Mouse (Mus musculus): ENCODE measurements around the gene Tdp2. TPM values are rescaled to one million over a fixed set of nuclear protein-coding genes. Genes with fewer than 3 reads are reported as not detected.
A peak's percentile ranks its signal among the peaks of the same experiment; 100 is the strongest.

Gene Tdp2
- total RNA-seq (2021), result 10 to 100 TPM; 15.5 to 16.1 TPM
- long read RNA-seq, experiment 1, transcript Tdp2-201 (7 exons, 1,957 nt), result major isoform, 22 of 27 reads
- long read RNA-seq, experiment 1, partial matches to known transcripts, result 0 of 27 reads
- long read RNA-seq, experiment 1, other reads (novel, unspliced or antisense), result 4 of 27 reads
- long read RNA-seq, experiment 2, transcript Tdp2-201 (7 exons, 1,957 nt), result major isoform, 19 of 22 reads
- long read RNA-seq, experiment 2, partial matches to known transcripts, result 0 of 22 reads
- long read RNA-seq, experiment 2, other reads (novel, unspliced or antisense), result 1 of 22 reads

DNA sequence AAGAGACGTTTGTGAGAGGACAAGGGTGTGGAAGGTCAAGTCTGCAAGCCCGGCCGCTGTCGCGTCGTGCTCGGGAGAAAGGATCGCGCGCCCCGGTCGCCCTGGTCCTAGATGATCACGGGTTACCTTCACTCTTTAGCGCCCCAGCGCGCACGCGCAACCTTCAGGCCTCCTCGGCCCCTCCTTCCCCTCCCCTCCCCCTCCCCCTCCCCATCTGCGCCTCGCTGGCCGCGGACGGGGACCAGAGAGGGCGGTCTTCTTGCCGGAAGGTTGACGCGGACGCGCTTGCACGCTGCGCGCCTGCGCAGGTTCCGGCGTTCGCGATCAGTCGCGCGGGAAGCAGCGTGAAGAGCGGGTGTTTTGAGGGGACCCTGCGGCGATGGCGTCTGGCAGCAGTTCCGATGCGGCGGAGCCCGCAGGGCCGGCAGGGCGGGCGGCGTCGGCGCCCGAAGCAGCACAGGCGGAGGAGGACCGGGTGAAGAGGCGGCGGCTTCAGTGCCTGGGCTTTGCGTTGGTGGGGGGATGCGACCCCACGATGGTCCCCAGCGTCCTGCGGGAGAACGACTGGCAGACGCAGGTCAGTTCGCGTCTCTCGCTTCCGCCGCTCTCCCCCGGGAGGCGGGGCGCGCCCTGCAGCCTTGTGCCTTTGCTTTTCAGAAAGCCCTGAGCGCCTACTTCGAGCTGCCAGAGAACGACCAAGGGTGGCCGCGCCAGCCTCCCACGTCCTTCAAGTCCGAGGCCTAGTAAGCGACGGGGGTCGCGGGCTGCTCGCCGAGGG lies at the start of gene Tdp2, which contains the start of gene Acot13:
Gene Tdp2 (plus strand): TSS at position 327 of the 778 bp plus-strand sequence.
Gene Acot13 (minus strand): TSS at position 188 of the 778 bp plus-strand sequence.
- peak; percentile 87 to 96 for DNase-seq (ENCODE audit: low spot score in 2 of 2)

DNA sequence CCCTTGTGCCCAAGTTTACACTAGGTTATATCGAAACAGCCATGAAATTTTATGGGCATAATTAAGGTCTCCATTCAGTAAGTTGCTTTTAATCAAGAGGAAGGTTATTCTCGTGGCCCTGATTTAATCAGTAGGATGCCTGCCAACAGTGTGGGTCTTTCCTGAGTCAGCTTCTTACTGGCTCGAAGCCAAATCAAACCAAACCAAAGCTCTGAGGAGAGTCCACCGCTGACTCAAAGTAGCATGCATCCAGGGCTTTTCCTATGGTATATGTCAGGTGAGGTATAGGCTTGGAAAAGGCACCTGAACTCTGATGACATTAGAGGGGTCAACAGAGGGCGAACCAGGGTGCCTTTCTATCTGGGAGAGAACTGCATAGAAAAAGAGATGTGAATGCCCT lies 49.6 kb upstream of the Tdp2 start:
- DNase-seq (ENCODE audit: low spot score in 2 of 2), result no peak

DNA sequence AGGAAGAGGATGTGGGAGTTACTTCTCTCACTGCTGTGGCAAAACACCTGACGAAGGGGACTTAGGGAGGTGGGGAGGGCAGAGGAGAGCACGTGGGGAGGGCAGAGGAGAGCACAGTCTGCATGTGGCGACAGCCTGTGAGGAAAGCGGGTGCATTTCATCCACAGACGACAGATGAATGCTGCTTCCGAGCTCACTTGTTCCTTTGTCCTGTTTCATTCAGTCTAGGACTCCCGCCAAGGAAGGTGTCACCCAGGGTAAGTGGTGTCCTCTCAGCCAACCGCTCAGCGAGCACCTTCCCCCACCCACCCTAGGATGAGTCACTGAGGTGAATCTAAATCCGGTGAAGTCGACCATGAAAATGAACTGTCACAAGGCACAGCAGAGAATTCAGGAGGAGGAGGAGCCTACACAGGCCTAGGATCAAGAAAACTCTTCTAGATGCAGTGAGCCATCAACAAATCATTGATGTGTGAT lies 45.4 kb upstream of the Tdp2 start:
- DNase-seq (ENCODE audit: low spot score in 2 of 2), result no peak

DNA sequence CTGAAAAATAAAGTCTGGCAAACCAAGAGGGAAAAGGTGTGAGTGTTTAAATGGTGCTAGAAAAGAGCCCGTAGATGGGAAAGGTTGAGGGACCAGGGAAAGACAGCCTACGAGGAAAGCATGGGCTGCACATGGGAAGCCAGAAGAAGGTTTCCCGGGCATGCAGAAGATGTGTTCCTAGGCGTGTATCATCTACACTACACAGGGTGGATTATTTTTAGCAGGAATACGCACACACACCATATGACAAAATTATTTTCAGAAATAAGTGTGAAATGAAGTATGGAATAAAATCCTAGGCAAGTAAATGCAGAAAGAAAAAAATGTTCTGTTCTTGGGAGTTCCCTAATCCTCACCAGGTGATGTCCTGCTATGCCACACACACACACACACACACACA lies 44.0 kb upstream of the Tdp2 start:
- DNase-seq (ENCODE audit: low spot score in 2 of 2), result no peak

DNA sequence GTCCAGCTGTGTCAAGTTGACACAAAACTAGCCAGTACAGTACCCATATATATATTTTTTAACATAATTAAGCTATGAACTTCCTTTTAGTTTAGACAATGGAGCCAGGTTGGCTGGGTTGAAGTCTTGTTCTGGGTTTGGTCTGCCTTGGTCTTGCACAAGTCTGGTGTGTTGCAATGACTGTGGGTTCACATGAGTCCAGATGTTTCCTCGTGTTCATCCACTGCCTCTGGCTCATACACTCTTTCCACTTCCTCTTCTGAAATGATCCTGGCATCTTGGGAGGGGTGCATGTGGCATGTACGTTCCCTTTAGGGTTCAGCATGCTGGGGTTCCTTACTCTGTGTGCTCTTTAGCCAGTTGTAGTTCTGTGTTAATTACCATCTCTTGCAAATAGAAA lies 40.1 kb upstream of the Tdp2 start:
- no peak for DNase-seq (ENCODE audit: low spot score in 2 of 2)

DNA sequence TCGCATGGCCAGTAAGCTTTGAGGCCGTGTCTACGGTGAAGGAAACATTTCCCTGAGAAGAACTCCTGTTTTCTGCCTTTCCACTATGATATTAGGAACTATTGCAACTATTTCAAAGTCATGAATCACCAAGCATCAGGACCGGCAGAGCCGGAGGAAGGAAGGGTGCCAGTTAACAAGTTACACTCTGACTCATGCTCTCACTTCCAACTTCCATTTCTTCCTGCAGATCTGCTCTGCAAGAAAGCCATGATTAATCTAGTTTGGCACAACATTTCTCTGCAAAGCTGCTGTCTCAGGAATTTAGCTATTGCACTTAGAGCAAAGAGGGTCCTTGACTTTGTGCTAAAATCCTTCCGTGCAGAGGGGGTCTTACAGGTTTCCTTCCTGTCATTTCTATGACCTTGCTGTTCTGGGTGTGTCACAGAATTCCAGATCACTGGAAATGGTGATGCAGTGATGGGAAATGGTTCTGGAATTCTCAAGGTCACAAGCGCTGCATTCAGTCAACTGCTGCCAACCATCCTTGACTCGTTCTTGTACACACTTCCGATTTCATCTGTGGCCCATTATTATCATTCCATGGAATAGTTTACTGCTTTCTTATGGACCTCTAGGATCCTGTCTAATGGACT lies 39.0 kb upstream of the Tdp2 start:
- no peak for DNase-seq (ENCODE audit: low spot score in 2 of 2)

DNA sequence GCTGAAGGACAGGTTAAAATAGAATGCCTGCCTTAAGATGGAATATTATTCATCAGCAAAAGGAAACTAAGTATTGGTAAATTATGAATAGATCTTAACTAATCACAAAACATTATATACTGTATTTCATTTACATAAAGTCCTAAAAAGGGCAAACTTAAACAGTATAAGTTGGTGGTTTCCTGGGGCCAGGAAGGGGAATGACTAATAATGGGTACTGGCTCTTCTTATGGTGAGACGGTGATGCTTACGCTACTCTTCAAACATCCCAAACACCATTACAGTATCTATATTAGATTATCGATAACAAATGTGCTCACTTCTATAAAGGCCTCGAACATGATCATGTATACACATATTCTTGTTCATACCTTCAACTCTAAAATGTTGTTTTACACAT lies 32.8 kb upstream of the Tdp2 start:
- no peak for DNase-seq (ENCODE audit: low spot score in 2 of 2)

DNA sequence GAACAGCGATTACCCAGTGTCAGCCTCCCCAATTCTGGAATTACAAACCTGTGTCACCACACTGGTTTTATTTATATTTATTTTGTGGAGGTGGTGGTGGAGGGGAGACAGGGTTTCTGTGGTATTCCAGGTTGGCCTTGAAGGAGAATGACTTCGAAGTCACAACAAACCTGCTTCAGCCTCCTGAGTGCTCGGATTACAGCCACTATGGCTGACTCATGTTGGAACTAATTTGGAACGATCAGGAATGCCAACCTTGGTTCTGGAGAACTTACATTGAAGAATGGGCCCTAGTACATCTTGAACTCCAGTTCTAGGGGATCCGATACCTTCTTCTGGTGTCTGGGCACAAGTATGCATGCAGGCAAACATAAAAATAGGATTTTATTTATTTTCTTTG lies 32.1 kb upstream of the Tdp2 start:
- DNase-seq (ENCODE audit: low spot score in 2 of 2), result no peak

DNA sequence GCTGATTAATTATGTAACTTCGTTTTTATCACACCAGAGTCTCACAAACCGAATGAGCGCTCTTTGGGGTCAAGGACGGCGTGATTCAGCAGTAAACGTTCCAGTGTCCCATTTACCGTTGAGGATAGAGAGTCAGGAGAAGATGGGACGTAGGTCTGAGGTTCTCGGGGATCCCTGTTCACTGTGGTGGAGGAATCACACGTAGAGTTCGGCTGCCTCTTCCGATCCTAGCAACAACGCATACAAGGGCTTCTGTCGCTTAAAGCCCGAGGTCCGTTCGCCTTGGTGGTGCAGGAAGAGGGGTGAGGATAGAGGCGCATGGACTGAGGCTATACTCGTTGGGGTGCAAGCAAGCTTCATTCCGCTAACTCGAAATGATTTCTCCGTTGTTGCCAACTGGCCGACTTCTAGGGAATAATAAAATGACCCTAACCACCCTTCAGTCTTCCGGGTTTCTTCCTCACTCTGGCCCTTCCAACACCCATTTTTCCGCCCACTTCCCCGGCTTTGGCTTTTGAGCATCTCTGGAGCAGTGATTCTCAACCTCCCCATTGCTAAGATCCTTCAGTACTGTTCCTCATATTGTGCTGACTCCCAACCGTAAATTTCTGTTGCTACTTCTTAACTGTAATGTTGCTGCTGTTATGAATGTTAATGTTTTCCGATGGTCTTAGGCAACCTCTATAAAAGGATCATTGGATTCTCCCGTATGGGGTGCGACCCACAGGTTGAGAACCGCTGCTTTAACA lies 31.4 kb upstream of the Tdp2 start:
- peak in 1 of 2 experiments; percentile 31 for DNase-seq (ENCODE audit: low spot score in 2 of 2)

DNA sequence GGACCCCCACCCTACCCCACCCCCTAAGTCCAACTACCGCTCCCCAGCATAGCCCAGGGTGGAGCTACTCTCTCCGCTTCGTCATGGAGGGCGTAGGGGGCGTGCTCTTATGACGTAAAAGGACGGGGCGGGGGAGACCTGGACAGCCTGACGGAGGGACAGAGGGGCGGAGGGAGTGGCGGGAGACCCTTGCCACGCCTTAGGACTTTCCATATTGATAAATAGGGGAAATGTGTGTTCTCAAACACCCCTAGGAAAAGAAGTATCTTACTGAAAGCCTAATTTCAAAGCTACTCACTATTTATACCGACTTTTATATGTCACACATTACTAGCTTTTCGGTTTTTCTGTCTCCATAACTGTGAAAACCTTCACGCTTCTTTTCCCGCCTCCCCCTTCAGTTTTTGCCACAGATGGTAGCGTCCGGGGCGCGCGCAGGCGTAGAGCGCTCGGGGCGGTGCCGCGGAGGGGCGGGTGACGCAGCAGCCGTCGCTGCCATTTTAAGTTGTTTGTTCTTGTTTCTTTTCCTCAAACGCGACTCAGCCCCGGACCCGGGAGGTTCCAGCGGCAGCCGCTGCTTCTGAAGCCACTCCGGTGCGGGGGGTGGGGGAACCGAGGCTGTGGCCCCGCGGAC lies 30.7 kb upstream of the Tdp2 start:
- DNase-seq (ENCODE audit: low spot score in 2 of 2), result peak; percentile 90 to 94

DNA sequence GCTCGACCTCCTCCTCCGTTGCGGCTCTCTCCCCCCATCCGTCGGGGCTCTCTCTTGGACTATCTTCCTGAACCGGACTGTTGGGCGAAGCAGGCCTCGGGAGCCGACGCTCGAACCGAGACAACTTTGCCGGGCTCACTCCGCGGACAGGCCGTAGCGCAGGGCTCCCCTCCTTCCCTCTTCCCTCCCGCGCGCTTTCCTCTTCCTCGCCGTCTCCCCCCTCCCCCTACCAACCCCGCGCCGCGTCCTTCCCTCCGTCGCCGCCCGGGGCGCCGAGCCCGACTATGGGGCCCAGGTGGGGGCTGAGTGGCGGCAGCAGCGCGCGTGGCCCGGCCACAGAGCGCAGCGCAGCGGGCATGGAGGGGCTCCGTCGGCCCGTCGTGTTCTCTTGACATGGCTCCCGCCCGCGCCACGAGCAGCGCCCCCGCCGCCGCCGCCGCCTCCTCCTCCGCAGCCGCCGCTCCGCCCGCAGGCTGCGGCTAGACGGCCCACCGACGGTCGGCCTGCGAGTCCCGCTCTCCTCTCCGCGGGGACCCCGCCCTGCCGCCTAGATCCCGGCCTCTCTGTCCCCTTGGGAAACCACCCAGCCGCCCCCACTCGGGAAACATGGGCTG lies 30.1 kb upstream of the Tdp2 start, which contains the start of gene BC005537:
Gene BC005537 (plus strand): TSS at position 350 of the 614 bp plus-strand sequence.
- DNase-seq (ENCODE audit: low spot score in 2 of 2), result peak; percentile 40 to 67

DNA sequence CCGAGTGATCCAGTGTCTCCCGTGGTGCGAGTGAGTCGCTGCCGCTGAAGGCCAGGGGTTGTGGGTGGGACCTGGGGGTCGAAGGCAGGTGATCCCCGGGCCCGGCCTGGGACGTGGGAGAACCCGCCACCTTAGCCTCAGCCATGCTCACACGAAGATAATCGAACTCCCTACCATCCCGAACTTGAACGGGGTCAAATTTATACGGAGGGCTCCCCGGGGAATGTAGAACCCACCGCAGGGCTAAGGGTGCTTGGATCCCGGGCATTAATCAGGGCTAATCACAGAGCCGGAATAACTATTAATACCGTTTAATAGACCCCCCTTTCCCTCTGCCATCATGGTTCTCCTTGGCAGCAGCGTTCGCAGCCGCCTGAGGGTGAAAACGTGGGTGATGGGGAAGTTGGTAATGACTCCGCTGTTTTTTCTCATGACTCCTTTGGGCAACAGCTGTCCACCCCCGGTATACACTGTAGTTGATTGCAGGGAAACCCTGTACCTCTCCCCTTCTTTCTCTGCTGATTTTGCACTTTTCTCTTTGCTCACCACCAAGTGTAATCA lies 29.3 kb upstream of the Tdp2 start:
- peak in 1 of 2 experiments; percentile 17 for DNase-seq (ENCODE audit: low spot score in 2 of 2)

DNA sequence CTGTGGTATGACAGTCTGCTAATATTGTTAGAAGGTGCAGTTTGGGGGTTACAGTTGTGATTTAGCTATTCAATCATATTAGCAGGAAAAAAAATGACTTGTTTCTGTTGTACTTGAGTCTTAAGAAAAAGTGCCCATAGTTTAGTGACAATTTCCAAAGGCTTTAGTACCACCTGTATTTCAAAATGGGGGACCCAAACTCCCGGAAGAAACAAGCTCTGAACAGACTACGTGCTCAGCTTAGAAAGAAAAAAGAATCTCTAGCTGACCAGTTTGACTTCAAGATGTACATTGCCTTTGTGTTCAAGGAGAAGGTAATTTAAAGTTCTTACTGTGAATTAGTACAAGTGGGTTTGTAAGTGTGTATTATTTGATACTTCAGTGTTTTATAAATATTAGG lies 28.3 kb upstream of the Tdp2 start:
- DNase-seq (ENCODE audit: low spot score in 2 of 2), result no peak

DNA sequence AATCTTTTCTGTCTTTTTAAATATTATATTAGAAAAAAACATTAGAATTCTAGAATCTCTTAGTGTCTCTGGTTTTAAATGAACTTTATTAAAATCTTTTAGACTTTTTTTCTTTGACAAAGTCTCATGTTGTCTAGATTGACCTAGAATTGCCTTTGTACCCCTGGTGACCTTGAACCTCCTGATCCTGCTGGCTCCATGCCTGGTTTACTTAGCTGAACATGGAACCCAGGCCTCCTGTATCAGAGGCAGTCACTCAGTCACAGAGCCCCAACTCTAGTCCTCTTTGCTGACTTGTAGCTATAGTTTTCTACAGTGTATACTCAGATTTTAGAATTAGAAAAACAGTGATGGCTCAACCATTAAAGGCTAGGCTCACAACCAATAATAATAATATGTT lies 25.4 kb upstream of the Tdp2 start:
- no peak for DNase-seq (ENCODE audit: low spot score in 2 of 2)

DNA sequence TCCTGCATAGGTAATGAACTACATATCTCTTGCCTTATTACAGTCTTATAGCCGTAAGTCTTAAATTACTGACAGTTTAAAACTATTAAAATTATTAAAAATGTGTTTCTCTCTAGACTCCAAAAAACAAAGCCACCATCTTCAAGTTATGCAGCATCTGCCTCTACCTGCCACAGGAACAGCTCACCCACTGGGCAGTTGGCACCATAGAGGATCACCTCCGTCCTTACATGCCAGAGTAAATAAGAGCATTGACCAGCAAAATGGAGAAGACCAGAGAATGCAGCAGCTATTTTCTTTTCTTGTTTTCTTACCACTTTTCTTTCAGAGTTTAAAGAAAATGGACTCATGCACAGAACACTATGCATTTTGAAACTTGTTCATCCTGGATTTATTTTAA lies 19.0 kb upstream of the Tdp2 start:
- DNase-seq (ENCODE audit: low spot score in 2 of 2), result no peak

DNA sequence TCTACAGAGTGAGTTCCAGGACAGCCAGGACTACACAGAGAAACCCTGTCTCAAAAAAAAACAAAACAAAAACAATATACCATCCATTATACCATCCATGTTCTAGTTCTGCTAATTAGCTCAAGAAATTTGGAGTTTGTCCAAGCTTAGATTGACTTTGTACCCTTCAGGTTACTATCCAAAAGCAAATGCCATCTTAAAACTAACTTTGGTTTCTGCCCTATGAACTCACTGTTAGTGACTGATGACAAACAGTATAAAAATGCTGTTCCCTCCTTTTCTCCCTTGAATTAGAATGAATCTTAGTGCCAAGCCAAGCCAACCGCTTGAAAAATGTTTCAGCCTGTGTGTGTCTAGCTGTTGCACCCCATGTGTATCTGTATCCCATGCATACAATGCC lies 16.9 kb upstream of the Tdp2 start:
- no peak for DNase-seq (ENCODE audit: low spot score in 2 of 2)

DNA sequence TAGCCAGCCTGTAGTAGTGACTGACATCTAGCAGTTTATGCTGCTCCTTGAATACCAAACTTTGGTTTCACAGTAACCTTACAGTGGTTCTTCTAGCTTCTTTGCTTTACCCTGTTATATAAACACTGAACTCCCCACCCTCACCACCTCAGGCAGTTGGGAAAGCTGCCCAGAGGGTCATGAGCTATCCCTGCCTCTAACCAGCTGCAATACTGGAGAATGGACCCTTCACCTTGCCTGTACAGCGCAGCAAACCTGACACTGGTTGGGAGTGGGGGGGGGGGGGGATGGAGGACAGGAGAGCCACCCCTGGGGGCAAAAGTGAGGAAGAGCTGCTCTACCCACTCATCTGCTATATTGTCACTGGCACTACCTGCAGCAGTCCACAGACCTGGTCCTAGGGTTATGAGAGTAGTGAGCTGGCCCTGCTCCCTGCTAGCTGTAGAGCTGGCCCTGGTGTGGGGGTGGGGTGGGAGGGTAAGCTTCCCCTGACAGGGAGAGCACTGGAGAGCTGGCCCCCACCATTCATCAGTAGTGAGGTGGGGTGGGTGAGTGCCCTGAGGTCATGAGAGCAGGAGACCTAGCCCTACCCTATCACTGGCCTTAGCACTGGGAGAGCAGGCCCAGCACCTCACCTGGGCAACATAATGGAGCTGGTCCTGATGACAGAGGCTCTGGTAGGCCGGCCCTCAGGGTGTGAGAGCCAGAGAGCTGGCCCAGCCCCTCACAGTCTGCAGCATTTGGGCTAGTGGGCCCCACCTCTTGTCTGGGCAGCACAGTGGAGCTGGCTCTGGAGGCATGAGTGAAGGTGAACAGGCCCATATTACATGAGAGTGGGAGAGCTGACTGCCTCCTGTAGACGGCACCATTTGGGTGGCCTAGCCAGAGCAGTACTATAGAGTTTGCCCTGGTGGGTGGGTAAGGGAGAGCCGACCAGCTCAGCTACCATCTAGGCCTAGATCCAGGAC lies 15.1 kb upstream of the Tdp2 start:
- DNase-seq (ENCODE audit: low spot score in 2 of 2), result peak in 1 of 2 experiments; percentile 11

DNA sequence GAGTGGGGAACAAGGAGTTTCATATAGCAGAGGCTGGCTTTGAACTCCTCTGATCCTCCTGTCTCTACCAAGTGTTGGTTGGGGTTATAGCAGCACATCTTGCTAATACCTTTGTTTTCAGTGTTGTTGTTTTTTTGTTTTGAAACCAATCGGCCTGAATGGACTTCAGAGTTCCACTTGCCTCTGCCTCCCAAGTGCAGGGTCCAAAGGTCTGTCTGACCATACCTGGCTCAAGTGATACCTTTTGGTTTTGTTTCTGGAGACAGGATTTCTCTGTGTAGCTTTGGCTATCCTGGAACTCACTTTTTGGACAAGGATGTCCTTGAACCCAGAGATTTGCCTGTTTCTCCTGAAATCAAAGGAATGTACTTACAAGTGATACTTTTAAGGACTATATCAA lies 11.5 kb upstream of the Tdp2 start:
- no peak for DNase-seq (ENCODE audit: low spot score in 2 of 2)

Data from gastrocnemius, postnatal 4 days (tissue).